Mouse (Mus musculus) retina, postnatal 1 day (tissue): Measurements from ENCODE around the gene Ulk3.

ENCODE experiments used
- DNase-seq: peaks from one replicate; pipeline ENCODE4 v3.0.0-alpha.2; 2012

Gene Ulk3

GRCm38 (mm10) chr9:57618854-57619253 lies 29.6 kb downstream of the Ulk3 start:
- DNase-seq = no peak

GRCm38 (mm10) chr9:57620674-57621073 lies 31.4 kb downstream of the Ulk3 start, which contains the start of gene Lman1l:
TSS of gene Lman1l (minus strand) at chr9:57620774.
- no peak for DNase-seq

- DNase-seq = no peak
Measured at GRCm38 (mm10) chr9:57624295-57624694, 35.0 kb downstream of the Ulk3 start.

GRCm38 (mm10) chr9:57625674-57626500 lies 36.6 kb downstream of the Ulk3 start:
- DNase-seq = no peak

- DNase-seq = no peak
Measured at GRCm38 (mm10) chr9:57627191-57627590, 37.9 kb downstream of the Ulk3 start.

- no peak for DNase-seq
Measured at GRCm38 (mm10) chr9:57627892-57628291, 38.6 kb downstream of the Ulk3 start.

- no peak for DNase-seq
Measured at GRCm38 (mm10) chr9:57628717-57629116, 39.5 kb downstream of the Ulk3 start.

GRCm38 (mm10) chr9:57629118-57629874 lies 40.0 kb downstream of the Ulk3 start:
- DNase-seq = peak; percentile 80

- DNase-seq = peak; percentile 63
Measured at GRCm38 (mm10) chr9:57633481-57634024, 44.3 kb downstream of the Ulk3 start.

GRCm38 (mm10) chr9:57637272-57637671 lies 48.0 kb downstream of the Ulk3 start:
- DNase-seq = no peak

- peak; percentile 75 for DNase-seq
Measured at GRCm38 (mm10) chr9:57637741-57638322, 48.6 kb downstream of the Ulk3 start.

- no peak for DNase-seq
Measured at GRCm38 (mm10) chr9:57638651-57639459, 49.6 kb downstream of the Ulk3 start.

- no peak for DNase-seq
Measured at GRCm38 (mm10) chr9:57639661-57640328, 50.5 kb downstream of the Ulk3 start.

GRCm38 (mm10) chr9:57640384-57640783 lies 51.1 kb downstream of the Ulk3 start:
- no peak for DNase-seq

GRCm38 (mm10) chr9:57641022-57641421 lies 51.8 kb downstream of the Ulk3 start:
- DNase-seq = no peak

- DNase-seq = no peak
Measured at GRCm38 (mm10) chr9:57641775-57642550, 52.7 kb downstream of the Ulk3 start.

GRCm38 (mm10) chr9:57643169-57643855 lies 54.1 kb downstream of the Ulk3 start:
- DNase-seq = no peak

GRCm38 (mm10) chr9:57643856-57644180 lies 54.6 kb downstream of the Ulk3 start:
- no peak for DNase-seq

GRCm38 (mm10) chr9:57644442-57644943 lies 55.2 kb downstream of the Ulk3 start:
- no peak for DNase-seq
